Mouse (Mus musculus) E14TG2a.4 (cell line): ENCODE data around the gene Lmx1b.

Experiments
- CTCF ChIP-seq: conservative IDR thresholded peaks from 2 replicates; pipeline ENCODE4 v1.5.1; 2014; ENCODE audit warnings: low read length
- NANOG ChIP-seq: IDR thresholded peaks from 2 replicates; pipeline ENCODE4 v1.6.1; 2014; ENCODE audit warnings: borderline replicate concordance, low read length, mixed read lengths

GRCm38 (mm10) chr2:33658602-33659287 is 18.4 kb upstream of the Lmx1b start:
- no peak for TF ChIP-seq CTCF
- TF ChIP-seq NANOG: no peak
